Mouse (Mus musculus) left cerebral cortex, postnatal 25 days (tissue): ENCODE data around the gene Slc30a2. TPM values are rescaled to one million over a fixed set of nuclear protein-coding genes. Genes with fewer than 3 reads are reported as not detected.
"Not testable (repeated sequence)": the region's sequence is repeated elsewhere in the genome, so short reads cannot be mapped to it uniquely, and the experiment has no call there.

Experiments used
- DNase-seq, 2 experiments: peaks; one replicate each; pipeline ENCODE4 v3.0.0; 2022; ENCODE audit warnings: low spot score in 2 of 2, mixed read lengths in 1 of 2
- intact Hi-C: fragments of 180-260 bp; cut with DNase I; formaldehyde crosslinking; loops from one replicate; pipeline ENCODE4 v1.15.1; 2025
- total RNA-seq, 2 experiments: library from RNA; stranded (reverse); gene quantifications; 2 replicates each; pipeline ENCODE4 v1.2.3; 2021

Slc30a2 gene
- total RNA-seq, 2 experiments from 2014 or later = not detected

GRCm38 (mm10) chr4:134353527-134354409 lies 10.8 kb downstream of the Slc30a2 start:
- DNase-seq = no peak
- intact Hi-C loops = no loop called here

DNA sequence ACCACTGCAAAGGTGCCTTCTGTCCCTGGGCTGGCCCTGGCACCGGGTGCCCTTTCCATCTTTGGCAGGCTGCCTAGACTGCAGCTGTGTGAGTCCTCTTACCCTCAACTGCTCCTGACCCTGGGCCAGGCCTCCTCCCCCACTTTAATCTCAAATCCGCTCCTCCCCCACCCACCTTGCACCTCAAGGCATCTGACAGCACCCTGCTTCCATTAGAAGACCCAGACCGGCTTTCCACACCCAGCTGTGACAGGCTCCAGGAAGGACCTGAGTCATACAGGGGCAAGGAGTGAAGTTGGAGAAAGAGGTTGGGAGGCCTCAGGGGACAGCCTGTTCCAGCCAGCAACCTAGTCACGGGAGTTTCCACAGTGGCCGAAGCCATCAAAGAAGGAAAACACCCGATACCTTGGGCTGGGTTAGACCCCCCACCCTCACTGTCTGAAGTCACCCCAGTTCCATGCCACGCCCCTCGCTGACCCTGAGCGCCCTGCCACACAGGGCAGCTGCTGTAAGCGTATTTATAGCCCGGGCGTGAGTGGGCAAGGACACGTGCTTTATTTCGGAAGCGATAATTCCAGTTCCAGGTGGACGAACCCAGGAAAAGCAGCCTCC lies 13.0 kb downstream of the Slc30a2 start:
- intact Hi-C loops = loop anchor here (5.0 kb wide), 1 partner anchor 104 kb away; the partner anchor contains the start of gene Grrp1
- no peak for DNase-seq

GRCm38 (mm10) chr4:134356591-134357460 lies 13.8 kb downstream of the Slc30a2 start:
- DNase-seq = peak; percentile 77 to 84
- intact Hi-C loops = loop anchor here (5.0 kb wide), 1 partner anchor 105 kb away; the partner anchor contains the start of gene Grrp1

DNA sequence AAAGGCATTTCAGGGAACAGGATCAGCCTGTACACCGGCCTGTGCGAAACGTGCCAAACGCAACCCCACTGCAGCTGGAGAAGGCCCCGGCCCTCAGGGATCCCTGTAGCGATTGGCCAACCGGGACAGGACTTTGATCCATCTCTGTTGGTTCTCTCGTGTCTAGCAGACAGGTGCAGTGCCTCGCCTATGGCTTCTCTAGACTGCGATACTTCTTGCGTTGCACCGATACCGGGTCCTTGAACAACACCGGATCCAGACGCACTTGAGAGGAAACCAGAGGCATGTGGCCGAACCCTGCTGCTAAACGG lies 14.4 kb downstream of the Slc30a2 start:
- DNase-seq = no peak
- intact Hi-C loops = loop anchor here (5.0 kb wide), 1 partner anchor 105 kb away; the partner anchor contains the start of gene Grrp1

DNA sequence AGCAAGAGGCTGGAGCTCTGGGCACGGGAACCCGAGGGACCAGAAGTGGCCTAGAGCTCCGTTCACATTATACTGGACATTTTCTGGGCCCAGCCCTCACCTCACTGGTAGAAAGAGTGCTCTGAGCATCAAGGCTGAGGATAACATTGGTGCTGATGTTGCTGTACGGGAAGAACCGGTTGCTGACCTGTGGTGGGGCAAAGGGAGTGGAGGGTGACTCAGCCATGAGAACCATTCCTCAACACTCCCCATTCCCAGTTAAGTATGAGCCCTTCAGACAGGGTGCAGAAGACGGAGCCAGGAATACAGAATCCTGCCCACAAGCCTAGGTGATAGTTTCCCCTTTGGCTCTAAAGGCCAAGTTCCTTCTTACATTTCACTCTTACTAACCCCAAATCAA lies 16.7 kb downstream of the Slc30a2 start:
- DNase-seq = no peak
- intact Hi-C loops = loop anchor here (5.0 kb wide), 1 partner anchor 107 kb away; the partner anchor contains the start of gene Grrp1

GRCm38 (mm10) chr4:134361215-134361614 lies 18.2 kb downstream of the Slc30a2 start:
- intact Hi-C loops = no loop called here
- no peak for DNase-seq

- DNase-seq = no peak
- intact Hi-C loops = no loop called here
Measured at GRCm38 (mm10) chr4:134362124-134362523, 19.1 kb downstream of the Slc30a2 start.

DNA sequence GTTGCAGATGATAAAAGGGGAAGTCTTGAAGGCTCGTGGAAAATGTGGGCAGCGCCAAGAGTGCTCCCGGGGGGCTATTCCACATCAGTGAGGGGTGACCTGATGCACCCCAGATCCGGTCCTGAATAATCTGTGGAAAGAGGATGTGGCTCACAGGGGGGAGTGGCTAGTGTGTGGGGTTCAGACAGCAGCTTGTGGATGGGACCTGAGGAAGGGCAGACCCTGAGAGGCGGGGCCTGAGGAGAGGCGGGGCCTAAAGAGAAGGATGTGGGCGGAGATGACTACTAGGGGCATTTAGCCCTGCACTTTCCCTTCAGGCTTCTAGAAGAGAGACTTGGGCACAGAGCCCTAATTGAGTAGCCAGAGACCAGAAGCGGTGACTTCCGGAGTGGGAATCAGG lies 19.6 kb downstream of the Slc30a2 start:
- no peak for DNase-seq
- intact Hi-C loops = no loop called here

DNA sequence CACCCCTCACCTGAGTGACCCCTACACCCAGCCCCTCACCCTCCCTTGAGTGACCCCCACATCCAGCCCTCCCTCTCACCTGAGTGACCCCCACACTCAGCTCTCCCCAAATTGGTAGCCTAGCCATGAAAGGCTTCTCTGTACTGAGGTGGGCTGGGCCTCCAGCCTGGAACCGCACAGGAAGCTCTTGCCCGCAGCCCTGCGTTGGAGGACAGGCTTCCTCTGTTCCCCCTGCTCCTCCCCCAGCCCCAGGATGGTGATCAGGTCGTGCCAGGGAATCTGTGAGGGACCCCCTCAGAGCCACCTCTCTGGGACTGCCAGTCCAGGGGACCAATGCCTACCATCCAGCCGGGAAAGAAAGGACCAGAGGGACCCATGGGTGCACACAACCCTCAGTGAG lies 22.3 kb downstream of the Slc30a2 start:
- intact Hi-C loops = no loop called here
- DNase-seq = no peak

- intact Hi-C loops = no loop called here
- peak; percentile 71 to 94 for DNase-seq
Measured at GRCm38 (mm10) chr4:134370649-134371221, 27.8 kb downstream of the Slc30a2 start.

- intact Hi-C loops = no loop called here
- DNase-seq = peak in 1 of 2 experiments; percentile 45
Measured at GRCm38 (mm10) chr4:134371316-134371855, 28.4 kb downstream of the Slc30a2 start.

DNA sequence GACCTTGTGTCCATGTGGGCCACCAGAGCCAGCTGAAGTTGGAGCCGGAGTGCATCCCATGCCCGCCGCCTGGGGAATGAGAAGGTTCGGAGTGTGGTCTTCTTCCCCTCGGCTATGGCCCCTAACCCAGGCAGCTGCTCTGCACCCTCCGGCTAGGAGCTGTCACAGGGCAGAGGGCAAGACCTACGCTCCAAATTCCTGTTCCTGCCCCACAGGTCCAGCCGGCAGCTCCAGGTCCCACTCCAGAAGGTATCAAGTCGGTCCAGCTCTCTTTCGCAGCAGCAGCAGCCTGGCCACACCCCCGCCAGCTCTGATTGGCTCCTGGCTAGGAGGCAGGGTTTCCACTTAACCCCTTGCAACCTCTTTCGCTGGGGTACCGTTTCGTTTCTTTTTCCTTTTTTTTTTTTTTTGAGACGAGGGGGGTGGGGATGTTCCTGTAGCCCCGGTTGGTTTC lies 29.3 kb downstream of the Slc30a2 start:
- DNase-seq = peak; percentile 86 to 93
- intact Hi-C loops = no loop called here

GRCm38 (mm10) chr4:134373295-134373694 lies 30.3 kb downstream of the Slc30a2 start:
- intact Hi-C loops = no loop called here
- peak in 1 of 2 experiments; percentile 60 for DNase-seq

GRCm38 (mm10) chr4:134374306-134374705 lies 31.3 kb downstream of the Slc30a2 start:
- no peak for DNase-seq
- intact Hi-C loops = no loop called here

GRCm38 (mm10) chr4:134378089-134378615 lies 35.2 kb downstream of the Slc30a2 start:
- intact Hi-C loops = no loop called here
- DNase-seq = no peak

DNA sequence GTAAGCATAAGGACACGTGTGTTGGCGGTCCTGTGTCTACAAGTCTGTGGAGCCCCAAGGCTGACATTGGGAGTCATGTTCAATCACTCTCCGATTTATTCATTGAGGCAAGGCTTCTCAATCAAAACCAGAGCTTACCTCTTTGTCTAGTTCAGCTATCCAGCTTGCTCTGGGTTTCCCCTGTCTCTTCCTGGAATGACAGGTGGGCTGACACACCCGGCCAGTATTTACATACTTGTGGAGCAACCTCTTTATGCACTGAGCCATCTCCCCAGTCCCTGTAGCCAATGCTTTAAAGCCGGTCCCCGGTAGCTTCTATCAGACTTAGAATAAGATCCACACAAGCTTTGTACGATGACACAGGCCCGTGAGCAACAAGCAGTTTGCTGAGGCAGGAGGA lies 36.5 kb downstream of the Slc30a2 start:
- intact Hi-C loops = no loop called here
- no peak for DNase-seq

GRCm38 (mm10) chr4:134383750-134384149 lies 40.8 kb downstream of the Slc30a2 start, which contains the start of gene Extl1:
TSS of gene Extl1 (minus strand) at chr4:134383850.
- intact Hi-C loops, DNase-seq: not testable (repeated sequence)

GRCm38 (mm10) chr4:134387268-134387667 lies 44.3 kb downstream of the Slc30a2 start:
- no peak for DNase-seq
- intact Hi-C loops = no loop called here

- intact Hi-C loops = no loop called here
- DNase-seq = no peak
Measured at GRCm38 (mm10) chr4:134388397-134388796, 45.4 kb downstream of the Slc30a2 start.
